Mouse (Mus musculus): ENCODE measurements around the gene Cd3e.

DNA sequence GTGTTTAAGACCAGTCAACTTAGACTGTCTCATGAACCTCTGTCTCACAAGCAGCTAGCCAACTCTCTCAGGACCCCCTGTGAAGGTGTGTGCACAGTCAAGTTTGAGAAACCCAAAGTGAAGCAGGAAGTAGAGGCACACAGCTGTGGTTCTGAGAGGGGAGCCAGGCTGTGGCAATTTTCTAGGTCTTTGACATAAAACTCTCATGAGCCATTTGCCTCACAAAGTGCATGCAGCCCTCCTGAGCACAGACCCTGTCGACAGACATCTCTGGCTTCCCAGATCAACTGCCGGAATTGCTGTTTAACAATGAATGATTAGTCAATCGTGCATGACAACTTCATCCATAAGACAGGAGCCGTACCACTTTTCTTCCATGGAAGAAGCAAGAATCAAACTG is 1.1 kb downstream of the Cd3e start:
- no peak for TF ChIP-seq CTCF (IDR thresholded peaks at IDR 0.05)
- TF ChIP-seq EP300 (IDR thresholded peaks at IDR 0.05; ENCODE audit: insufficient read depth, low read depth, low read length): no peak
